Mouse (Mus musculus) embryo, embryonic 11.5 days (tissue): ENCODE results near the gene Slpi.
A peak's percentile ranks its signal among the peaks of the same experiment; 100 is the strongest.

ENCODE experiments used
- DNase-seq: peaks from one replicate; pipeline ENCODE4 v3.0.0-alpha.2; 2012; ENCODE audit warnings: low read depth, low spot score

Gene Slpi

GRCm38 (mm10) chr2:164421306-164421705 lies 32.4 kb upstream of the Slpi start:
- no peak for DNase-seq

- DNase-seq: no peak
Measured at GRCm38 (mm10) chr2:164419489-164419888, 30.6 kb upstream of the Slpi start.

- DNase-seq: no peak
Measured at GRCm38 (mm10) chr2:164418308-164418875, 29.5 kb upstream of the Slpi start.

GRCm38 (mm10) chr2:164417198-164417597 lies 28.3 kb upstream of the Slpi start:
- DNase-seq: no peak

GRCm38 (mm10) chr2:164414581-164414980 lies 25.7 kb upstream of the Slpi start:
- DNase-seq: no peak

GRCm38 (mm10) chr2:164414167-164414566 lies 25.3 kb upstream of the Slpi start:
- no peak for DNase-seq

GRCm38 (mm10) chr2:164407708-164408107 lies 18.8 kb upstream of the Slpi start:
- DNase-seq: peak; percentile 75

GRCm38 (mm10) chr2:164405519-164405918 lies 16.6 kb upstream of the Slpi start:
- DNase-seq: no peak

GRCm38 (mm10) chr2:164405060-164405459 lies 16.2 kb upstream of the Slpi start, which contains the start of gene Matn4:
TSS of gene Matn4 (minus strand) at chr2:164405160.
- DNase-seq: no peak

GRCm38 (mm10) chr2:164404082-164404990 lies 15.4 kb upstream of the Slpi start:
- DNase-seq: no peak

GRCm38 (mm10) chr2:164403396-164404081 lies 14.6 kb upstream of the Slpi start:
- no peak for DNase-seq

GRCm38 (mm10) chr2:164402906-164403305 lies 14.0 kb upstream of the Slpi start, which contains the start of gene Rbpjl:
TSS of gene Rbpjl (plus strand) at chr2:164403141.
- DNase-seq: peak; percentile 66

- DNase-seq: no peak
Measured at GRCm38 (mm10) chr2:164396911-164397310, 8.0 kb upstream of the Slpi start.

- DNase-seq: no peak
Measured at GRCm38 (mm10) chr2:164396076-164396475, 7.2 kb upstream of the Slpi start.

GRCm38 (mm10) chr2:164393126-164393525 lies 4.2 kb upstream of the Slpi start:
- DNase-seq: no peak

- DNase-seq: peak; percentile 72
Measured at GRCm38 (mm10) chr2:164389499-164389898, 604 bp upstream of the Slpi start.

GRCm38 (mm10) chr2:164386953-164387352 lies 1.9 kb downstream of the Slpi start:
- DNase-seq: no peak

- DNase-seq: no peak
Measured at GRCm38 (mm10) chr2:164385927-164386763, 2.8 kb downstream of the Slpi start.

- DNase-seq: no peak
Measured at GRCm38 (mm10) chr2:164383656-164384399, 5.1 kb downstream of the Slpi start.

- no peak for DNase-seq
Measured at GRCm38 (mm10) chr2:164382971-164383370, 5.9 kb downstream of the Slpi start.

- DNase-seq: no peak
Measured at GRCm38 (mm10) chr2:164381726-164382125, 7.2 kb downstream of the Slpi start.
